Mouse (Mus musculus) urinary bladder, adult 2 months (tissue): ENCODE data around the gene Ddx24. TPM values are rescaled to one million over a fixed set of nuclear protein-coding genes. Genes with fewer than 3 reads are reported as not detected.

ENCODE experiments used
- polyA plus RNA-seq: library from polyadenylated mRNA; depleted of rRNA; stranded (reverse); fragments of >200 nt; gene quantifications from 2 replicates; pipeline ENCODE4 v1.2.3, GENCODE M21; 2012; rRNA removed

The Ddx24 gene
- polyA plus RNA-seq, 1 experiment: 59.5 TPM

Other genes with a start within 250 kb of the Ddx24 start
- 7.5 and 8.4 TPM in 2 replicates for gene Prima1, start 183.7 kb downstream of the Ddx24 start, polyA plus RNA-seq
- gene Fam181a, start 114.9 kb downstream of the Ddx24 start, polyA plus RNA-seq: not detected in 2 replicates
- gene Asb2, start 69.8 kb downstream of the Ddx24 start, polyA plus RNA-seq: 46.8 and 55.6 TPM in 2 replicates
- gene Otub2, start 37.1 kb downstream of the Ddx24 start, polyA plus RNA-seq: 10.8 and 12.5 TPM in 2 replicates
- gene 9330161L09Rik, start 18.0 kb downstream of the Ddx24 start, polyA plus RNA-seq: 0.49 and 0.59 TPM in 2 replicates
- gene Ifi27, start 8.4 kb upstream of the Ddx24 start, polyA plus RNA-seq: 201 and 267 TPM in 2 replicates
- 417 and 461 TPM in 2 replicates for gene Ifi27l2a, start 17.9 kb upstream of the Ddx24 start, polyA plus RNA-seq
- 0.57 and 0.78 TPM in 2 replicates for gene Ifi27l2b, start 31.4 kb upstream of the Ddx24 start, polyA plus RNA-seq
- 2.9 and 3.8 TPM in 2 replicates for gene Ppp4r4, start 106.5 kb upstream of the Ddx24 start, polyA plus RNA-seq
- gene Serpina10, start 205.6 kb upstream of the Ddx24 start, polyA plus RNA-seq: not detected in 2 replicates
- not detected in 2 replicates for gene Serpina6, start 231.4 kb upstream of the Ddx24 start, polyA plus RNA-seq